Mouse (Mus musculus): Measurements from ENCODE around the gene Ttc23.

DNA sequence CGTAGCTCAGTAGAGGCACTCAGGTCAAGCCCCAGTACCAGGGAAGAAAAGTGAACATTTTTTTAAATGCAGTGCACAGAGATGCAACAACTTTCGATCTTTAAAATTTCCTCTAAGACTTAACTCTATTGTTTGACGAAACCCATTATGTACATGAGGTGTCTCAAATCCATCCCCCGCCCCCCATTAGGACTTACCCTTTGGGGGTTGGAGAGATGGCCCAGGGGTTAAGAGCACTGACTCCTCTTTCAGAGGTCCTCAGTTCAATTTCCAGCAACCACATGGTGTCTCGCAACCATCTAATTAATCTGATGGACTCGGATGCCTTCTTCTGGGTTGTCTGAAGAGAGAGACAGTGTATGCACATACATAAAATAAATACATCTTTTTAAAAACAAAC is 1.1 kb upstream of the Ttc23 start:
- TF ChIP-seq TAL1 (IDR thresholded peaks at IDR 0.05; ENCODE audit: low read length): no peak
- TF ChIP-seq GATA1 (IDR thresholded peaks at IDR 0.05; ENCODE audit: low read length): no peak
